In genomic region chr1:153318287-153318686, GRCm38 (mm10) we compare ENCODE assay signal across 19 mouse cellular contexts.
"Had no signal": no experiment of that assay in that cellular context is flagged by ENCODE, and none has a peak within 500 bp of the region (broad histone marks: within the 10 kb centered on the region; RNA-seq: fewer than 3 reads in every experiment).

No protein-coding gene starts in this region.

- H3K27me3 ChIP-seq: liver, embryonic 13.5 days; megakaryocyte, embryonic 14.5 days; neural tube, embryonic 12.5 days; neural tube, embryonic 15.5 days; stomach, embryonic 15.5 days had no signal

- DNase-seq: kidney, adult 11 months; kidney, adult 9 months; layer of hippocampus, postnatal 36 days; liver, embryonic 13.5 days; lung, embryonic 14.5 days; lung, postnatal 10 days; lung, postnatal 36 days; midbrain, embryonic 14.5 days; right cerebral cortex, adult 18-20 months; right cerebral cortex, postnatal 14 days; right cerebral cortex, postnatal 4 days; thymus, adult 2 months; thymus, postnatal 14 days had no signal

- H3K4me3 ChIP-seq: left cerebral cortex, adult 2 months; liver, embryonic 13.5 days; megakaryocyte, embryonic 14.5 days; midbrain, embryonic 10.5 days; neural tube, embryonic 12.5 days; neural tube, embryonic 15.5 days; stomach, embryonic 15.5 days had no signal

- H3K4me2 ChIP-seq: liver, embryonic 13.5 days; lung, embryonic 14.5 days; neural tube, embryonic 12.5 days; neural tube, embryonic 15.5 days; stomach, embryonic 15.5 days had no signal

- H3K36me3 ChIP-seq: liver, embryonic 13.5 days; neural tube, embryonic 12.5 days; neural tube, embryonic 15.5 days had no signal

- H3K27ac ChIP-seq: left cerebral cortex, adult 2 months; liver, embryonic 13.5 days; neural tube, embryonic 12.5 days had no signal

- H3K9me3 ChIP-seq: liver, embryonic 13.5 days; midbrain, embryonic 10.5 days; neural tube, embryonic 12.5 days; neural tube, embryonic 15.5 days; stomach, embryonic 15.5 days had no signal

- H3K9ac ChIP-seq: liver, embryonic 13.5 days; lung, embryonic 14.5 days; neural tube, embryonic 12.5 days; neural tube, embryonic 15.5 days; stomach, embryonic 15.5 days had no signal
